Mouse (Mus musculus) cerebellum, adult 2 months (tissue): Measurements from ENCODE around the gene Tnf. TPM values are rescaled to one million over a fixed set of nuclear protein-coding genes. Genes with fewer than 3 reads are reported as not detected.

ENCODE experiments used
- DNase-seq, 2 experiments: peaks; one replicate each; pipeline ENCODE4 v3.0.0; 2021
- H3K27ac ChIP-seq: fragments of 200-500 bp; 2 replicates; pipeline ENCODE4 v1.5.1; 2012; ENCODE audit warnings: low read length, control low read depth, inconsistent platforms; ENCODE audit not compliant: insufficient read depth
- H3K27me3 ChIP-seq: fragments of 200-500 bp; 2 replicates; pipeline ENCODE4 v1.6.1; 2012; ENCODE audit warnings: inconsistent platforms, mild to moderate bottlenecking, low read length, moderate library complexity; ENCODE audit not compliant: control insufficient read depth, insufficient read depth
- H3K4me1 ChIP-seq: fragments of 200-500 bp; 2 replicates; pipeline ENCODE4 v1.6.1; 2011; ENCODE audit warnings: low read length; ENCODE audit not compliant: control insufficient read depth, insufficient read depth
- H3K4me3 ChIP-seq: fragments of 200-500 bp; replicated peaks from 2 replicates; pipeline ENCODE3; 2011; ENCODE audit warnings: mild to moderate bottlenecking, low read depth, low read length, control low read depth; ENCODE audit not compliant: insufficient read depth
- CTCF ChIP-seq: fragments of 200-500 bp; IDR thresholded peaks from 2 replicates; pipeline ENCODE4 v1.5.1; 2011; ENCODE audit warnings: low read depth, mild to moderate bottlenecking, control low read depth, low read length, moderate library complexity, borderline replicate concordance; ENCODE audit not compliant: insufficient read depth
- POLR2A ChIP-seq: fragments of 200-500 bp; IDR thresholded peaks from 2 replicates; pipeline ENCODE4 v1.6.1; 2011; ENCODE audit warnings: low read length, control low read depth, borderline replicate concordance; ENCODE audit not compliant: insufficient read depth
- WGBS: fragments of 180-500 bp; shearing (Covaris S2); methylation state at CpG from one replicate; pipeline ENCODE4 v1.1.7; 2018; 5-methylcytosine and 5-hydroxymethylcytosine counted together
- polyA plus RNA-seq: library from polyadenylated mRNA; depleted of rRNA; stranded (reverse); fragments of >200 nt; gene quantifications from 2 replicates; pipeline ENCODE4 v1.2.3, GENCODE M21; 2012

Gene Tnf
- polyA plus RNA-seq, 1 experiment: not detected

DNA sequence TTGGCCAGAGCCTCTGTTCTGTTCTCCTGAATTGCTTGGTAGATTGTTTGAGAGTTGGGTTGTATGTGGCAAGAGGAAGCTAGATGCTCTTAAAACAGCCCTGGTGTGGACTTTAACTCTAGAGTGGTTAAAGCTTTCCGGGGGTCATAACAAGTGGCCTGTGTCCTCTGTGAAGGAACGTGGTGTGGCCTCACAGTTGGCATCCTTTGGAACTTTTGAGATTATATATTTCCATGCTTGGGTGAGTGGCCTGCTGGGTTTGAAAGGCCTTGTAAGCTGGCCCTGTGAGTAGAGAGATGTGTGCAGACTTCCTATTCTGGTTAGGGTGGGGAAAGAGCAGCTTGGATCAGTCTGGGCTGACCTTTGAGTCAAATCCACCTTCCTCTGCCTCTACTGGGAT is 43.2 kb upstream of the Tnf start:
- H3K27me3 ChIP-seq: no peaks in the 10 kb centered on the region
- DNase-seq: no peak
- no peak overlapping the region for H3K4me3 ChIP-seq
- no peak for TF ChIP-seq CTCF
- TF ChIP-seq POLR2A: no peak
- H3K27ac ChIP-seq: no peak overlapping the region
- peaks cover 25% of the 10 kb centered on the region for H3K4me1 ChIP-seq
- WGBS: 37% methylated on average over 2 of the region's 2 CpGs

DNA sequence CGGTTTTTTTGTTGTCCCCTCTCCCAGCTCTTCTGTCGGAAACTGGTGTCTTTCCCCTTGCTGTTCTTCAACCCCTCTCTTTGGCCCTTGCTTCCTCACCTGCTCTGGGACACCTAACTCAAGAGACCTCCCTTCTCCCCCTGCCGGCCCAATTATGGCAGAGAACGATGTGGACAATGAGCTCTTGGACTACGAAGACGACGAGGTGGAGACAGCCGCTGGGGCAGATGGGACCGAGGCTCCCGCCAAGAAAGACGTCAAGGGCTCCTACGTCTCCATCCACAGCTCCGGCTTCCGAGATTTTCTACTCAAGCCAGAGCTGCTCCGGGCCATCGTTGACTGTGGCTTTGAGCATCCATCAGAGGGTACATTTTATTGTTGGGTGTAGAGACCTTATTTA is 41.3 kb upstream of the Tnf start:
- Histone ChIP-seq H3K27ac (no peak overlapping the region), H3K27me3 (no peaks in the 10 kb centered on the region), H3K4me3 (peak overlapping the region; percentile 77), H3K4me1 (peaks cover 25% of the 10 kb centered on the region)
- TF ChIP-seq CTCF: no peak
- TF ChIP-seq POLR2A: no peak
- under 1% methylated on average over 16 of the region's 16 CpGs for WGBS
- DNase-seq: peak; percentile 70 to 74

DNA sequence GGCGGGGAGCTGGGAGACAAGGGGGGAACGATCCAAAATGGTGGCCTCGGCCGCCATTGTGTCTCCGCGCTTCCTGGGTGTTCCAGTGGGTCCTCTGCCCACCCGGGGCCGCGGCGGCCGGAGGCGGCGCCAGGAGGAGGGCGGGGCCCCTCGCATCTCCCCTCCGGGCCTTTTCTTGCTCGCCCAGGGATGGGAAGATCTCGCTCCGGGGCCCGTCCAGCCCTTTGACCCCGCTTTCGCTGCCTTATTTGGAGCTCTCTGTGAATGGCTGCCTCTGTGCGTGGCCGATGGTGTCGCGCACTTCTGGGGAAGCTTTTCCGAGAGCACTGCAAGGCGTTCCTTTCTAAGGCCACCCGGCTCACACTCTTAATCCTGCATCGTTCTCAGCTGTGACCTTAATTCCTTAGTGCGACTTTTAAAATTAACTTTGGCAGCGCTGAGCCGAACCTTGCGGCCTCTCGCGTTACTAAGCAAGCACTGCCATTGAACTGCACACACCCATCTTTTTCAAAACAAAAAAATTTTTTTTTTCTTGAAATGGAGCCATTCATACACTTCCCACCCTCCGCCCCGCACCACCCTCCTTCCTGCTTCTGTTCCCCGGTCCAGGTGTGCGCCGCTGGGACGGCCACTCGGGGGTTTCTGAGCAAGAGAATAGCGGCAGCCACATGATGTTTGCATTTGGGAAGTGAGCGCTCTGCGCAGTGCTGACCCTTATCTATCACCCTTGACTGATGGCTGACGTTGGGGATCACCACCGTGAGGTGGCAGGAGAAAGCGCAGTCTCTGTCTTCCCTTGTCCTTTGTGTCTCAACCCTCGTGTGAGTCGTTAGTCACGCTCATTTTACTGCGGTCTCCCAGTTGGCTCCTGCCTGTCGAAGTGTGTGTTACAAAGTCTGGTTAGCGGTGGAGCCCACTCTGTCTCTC is 40.5 kb upstream of the Tnf start:
- Histone ChIP-seq H3K27ac (peak overlapping the region; percentile 91), H3K4me1 (peaks cover 27% of the 10 kb centered on the region), H3K4me3 (peak overlapping the region; percentile 77), H3K27me3 (no peaks in the 10 kb centered on the region)
- peak; percentile 49 to 56 for DNase-seq
- under 1% methylated on average over 55 of the region's 55 CpGs for WGBS
- no peak for TF ChIP-seq CTCF
- TF ChIP-seq POLR2A: peak; percentile 7; the same call in 1 of the 2 replicates

DNA sequence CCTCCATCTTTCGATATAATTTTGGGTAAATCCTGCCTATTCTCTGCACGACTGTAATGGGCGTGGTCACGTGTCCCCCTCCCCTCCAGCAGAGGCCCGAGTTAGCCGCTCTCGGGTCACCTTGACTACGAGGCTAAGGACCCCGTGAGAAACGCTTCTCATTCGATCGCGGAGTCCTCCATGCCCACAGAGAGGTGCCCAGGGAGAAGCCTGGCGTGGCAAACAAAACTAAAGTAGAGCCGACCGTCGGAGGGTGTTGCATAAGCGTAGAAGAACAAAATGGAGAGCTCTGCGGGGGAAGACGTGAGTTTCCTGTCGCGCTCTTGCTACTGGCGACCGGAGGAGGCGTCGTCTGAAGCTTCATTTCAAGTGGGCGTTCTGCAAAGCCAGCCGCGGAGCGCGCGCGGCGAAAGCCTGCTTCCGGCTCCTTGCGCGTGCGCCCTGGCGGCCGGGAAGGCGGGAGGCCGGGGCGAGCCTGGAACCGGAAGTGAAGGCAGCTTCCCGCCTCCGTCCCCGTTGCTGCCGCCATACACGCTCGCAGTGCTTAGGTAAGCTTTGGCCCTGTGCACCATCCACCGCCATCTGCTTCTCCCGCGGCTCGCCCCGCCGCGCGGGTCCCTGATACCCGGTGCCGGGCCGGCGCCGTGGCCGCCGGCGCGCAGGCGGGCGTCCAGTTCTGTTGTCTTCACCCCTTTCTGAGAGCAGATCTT is 39.7 kb upstream of the Tnf start, which contains the start of gene Ddx39b:
Gene Ddx39b (plus strand): TSS at position 442 of the 710 bp plus-strand sequence.
- H3K4me1 ChIP-seq: peaks cover 26% of the 10 kb centered on the region
- WGBS: under 1% methylated on average over 69 of the region's 69 CpGs
- DNase-seq: peak; percentile 96 to 97
- peak; percentile 79 for TF ChIP-seq POLR2A
- TF ChIP-seq CTCF: no peak
- H3K27ac ChIP-seq: peak within 1 kb of the TSS; percentile 91
- H3K4me3 ChIP-seq: peak within 1 kb of the TSS; percentile 77
- no peaks in the 10 kb centered on the region for H3K27me3 ChIP-seq

DNA sequence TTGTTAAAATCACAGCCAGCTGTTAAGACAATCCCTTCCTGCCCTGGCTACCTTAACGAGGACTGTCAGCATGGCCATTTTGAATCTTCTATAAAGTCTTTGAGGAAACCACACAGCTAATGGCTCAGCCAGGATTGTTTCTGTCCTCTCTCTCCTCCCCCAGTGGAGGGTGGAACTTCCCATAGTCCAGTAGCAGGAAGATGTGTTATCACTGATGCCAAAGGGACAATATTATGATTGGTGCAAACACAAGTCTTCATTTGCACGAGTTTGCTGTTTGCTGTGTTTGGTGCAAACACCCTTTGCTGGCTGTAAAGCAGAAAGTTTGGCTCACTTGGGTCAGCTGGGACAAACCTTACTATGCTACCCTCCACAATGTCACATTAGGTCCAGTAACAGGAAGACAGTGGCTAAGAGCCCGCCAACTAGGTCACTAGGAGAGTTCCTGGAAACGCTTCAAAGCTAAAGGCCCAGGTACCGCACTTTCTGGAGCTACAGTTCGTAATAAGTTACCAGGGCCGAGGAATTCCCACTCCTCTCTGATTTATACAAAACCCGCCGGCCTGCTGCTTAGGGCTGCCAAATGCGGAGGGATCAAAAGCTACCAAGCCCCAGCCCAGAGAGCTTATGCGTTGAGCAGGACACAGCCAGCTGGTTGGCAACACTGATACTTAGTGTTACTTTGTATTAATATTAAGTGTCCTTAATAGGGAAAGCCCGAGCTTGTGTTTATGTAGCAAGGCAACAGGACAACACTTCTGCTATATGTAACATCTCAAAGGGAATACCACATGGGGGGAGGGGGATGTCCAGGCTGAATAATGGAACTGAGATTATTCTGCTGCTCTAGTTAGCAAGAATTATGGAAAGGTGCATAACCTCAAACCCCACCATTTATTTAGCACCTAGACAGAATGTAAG is 38.8 kb upstream of the Tnf start:
- 11% methylated on average over 12 of the region's 12 CpGs for WGBS
- H3K4me1 ChIP-seq: peaks cover 18% of the 10 kb centered on the region
- H3K27me3 ChIP-seq: no peaks in the 10 kb centered on the region
- peak overlapping the region; percentile 64 for H3K4me3 ChIP-seq
- H3K27ac ChIP-seq: peak overlapping the region; percentile 91
- TF ChIP-seq POLR2A: no peak
- no peak for TF ChIP-seq CTCF
- DNase-seq: peak; percentile 53 to 62

DNA sequence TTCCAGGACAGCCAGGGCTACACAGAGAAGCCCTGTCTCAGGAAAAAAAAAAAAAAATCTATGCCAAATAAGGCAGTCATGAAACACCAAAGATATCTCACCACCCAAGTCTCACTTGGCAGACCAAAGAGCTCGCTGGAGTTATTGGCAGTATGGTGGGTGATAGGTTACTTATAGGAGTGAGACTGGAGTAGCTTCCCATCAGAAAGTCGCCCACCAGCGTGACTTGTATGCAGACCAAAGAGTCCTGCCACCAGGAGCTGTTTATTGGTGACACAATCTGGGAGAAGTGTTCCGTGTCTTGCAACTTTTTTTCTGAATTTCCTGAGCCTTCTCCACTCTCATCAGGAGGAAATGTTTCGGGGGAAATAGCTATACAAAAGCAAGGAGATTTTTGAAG is 37.9 kb upstream of the Tnf start:
- TF ChIP-seq POLR2A (no peak), CTCF (no peak)
- Histone ChIP-seq H3K4me1 (peaks cover 17% of the 10 kb centered on the region), H3K27me3 (no peaks in the 10 kb centered on the region), H3K27ac (no peak overlapping the region), H3K4me3 (no peak overlapping the region)
- no peak for DNase-seq
- 83% methylated on average over 5 of the region's 5 CpGs for WGBS

DNA sequence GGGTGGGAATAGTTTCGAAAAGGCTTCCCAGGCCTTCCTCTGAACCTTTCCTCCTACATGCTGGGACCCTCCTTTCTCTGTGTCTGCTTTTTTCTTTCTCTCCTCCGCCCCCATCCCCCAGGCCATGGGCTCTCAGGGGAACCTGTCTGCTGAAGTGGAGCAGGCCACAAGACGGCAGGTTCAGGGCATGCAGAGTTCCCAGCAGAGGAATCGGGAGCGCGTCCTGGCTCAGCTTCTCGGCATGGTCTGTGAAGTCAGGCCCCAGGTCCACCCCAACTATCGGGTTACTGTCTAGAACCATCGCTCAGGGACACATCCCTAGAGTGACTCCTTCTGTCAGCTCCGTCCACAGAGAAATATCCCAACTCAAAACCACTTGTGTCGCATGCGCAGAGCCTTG is 35.7 kb upstream of the Tnf start:
- 82% methylated on average over 12 of the region's 12 CpGs for WGBS
- DNase-seq: no peak
- Histone ChIP-seq H3K4me1 (peaks cover 8% of the 10 kb centered on the region; the same call in 1 of the 2 replicates), H3K4me3 (peak overlapping the region; percentile 83), H3K27me3 (no peaks in the 10 kb centered on the region), H3K27ac (peak overlapping the region; percentile 82)
- TF ChIP-seq CTCF (no peak), POLR2A (no peak)
